Mouse (Mus musculus) liver, postnatal 0 days (tissue): Measurements from ENCODE around the gene Eif3d. TPM values are rescaled to one million over a fixed set of nuclear protein-coding genes. Genes with fewer than 3 reads are reported as not detected.

Experiments used
- ATAC-seq: fragments of 200-750 bp; cut with Nextera tagmentation; 2 replicates; pipeline ENCODE4 v1.8.0; 2017; ENCODE audit warnings: mild to moderate bottlenecking, moderate library complexity
- DNase-seq: peaks from one replicate; pipeline ENCODE4 v3.0.0-alpha.2; 2016
- H3K27ac ChIP-seq: fragments of 300-500 bp; sonication (generic); 2 replicates; pipeline ENCODE4 v1.5.1; 2014; ENCODE audit warnings: antibody characterized with exemption, moderate library complexity, mild to moderate bottlenecking, low read depth
- H3K27me3 ChIP-seq: fragments of 300-500 bp; sonication (generic); 2 replicates; pipeline ENCODE4 v1.6.1; 2014; ENCODE audit warnings: low read length, control low read depth, mixed read lengths; ENCODE audit not compliant: insufficient read depth
- H3K36me3 ChIP-seq: fragments of 300-500 bp; sonication (generic); replicated peaks from 2 replicates; pipeline ENCODE4 v1.6.1; 2014; ENCODE audit warnings: mild to moderate bottlenecking, control low read depth, low read length, moderate library complexity, mixed read lengths; ENCODE audit not compliant: insufficient read depth
- H3K4me1 ChIP-seq: fragments of 300-500 bp; sonication (generic); 2 replicates; pipeline ENCODE4 v1.6.1; 2014; ENCODE audit warnings: antibody characterized with exemption, mild to moderate bottlenecking, control low read depth; ENCODE audit not compliant: insufficient read depth
- H3K4me2 ChIP-seq: fragments of 300-500 bp; sonication (generic); 2 replicates; pipeline ENCODE4 v1.6.1; 2014; ENCODE audit warnings: low read depth, mild to moderate bottlenecking, low read length, moderate library complexity, mixed read lengths
- H3K4me3 ChIP-seq: fragments of 300-500 bp; sonication (generic); 2 replicates; pipeline ENCODE4 v1.5.1; 2014; ENCODE audit warnings: low read depth, low read length
- H3K9ac ChIP-seq: fragments of 300-500 bp; sonication (generic); replicated peaks from 2 replicates; pipeline ENCODE4 v1.6.1; 2014; ENCODE audit warnings: mild to moderate bottlenecking, moderate library complexity
- H3K9me3 ChIP-seq: fragments of 300-500 bp; sonication (generic); 2 replicates; pipeline ENCODE4 v1.6.1; 2016; ENCODE audit warnings: mild to moderate bottlenecking, control low read depth, low read length, mixed read lengths
- CTCF ChIP-seq: sonication (generic); IDR thresholded peaks from 2 replicates; pipeline ENCODE4 v1.5.1; 2016; ENCODE audit warnings: antibody characterized with exemption, low read depth
- EP300 ChIP-seq: IDR thresholded peaks from 2 replicates; pipeline ENCODE4 v1.6.1; 2016; ENCODE audit warnings: antibody characterized with exemption, low read depth, mild to moderate bottlenecking
- WGBS: fragments of 180-500 bp; shearing (Covaris S2); extraction: QIAGEN DNeasy Blood & Tissue Kit; methylation state at CpG from one replicate; pipeline ENCODE4 v1.1.7; 2014; ENCODE audit not compliant: insufficient replicate concordance; 5-methylcytosine and 5-hydroxymethylcytosine counted together
- polyA plus RNA-seq: library from polyadenylated mRNA; unstranded; fragments of >200 nt; fragmentation: Nextera tagmentation; extraction: Ambion mirVana; gene quantifications from 2 replicates; pipeline ENCODE4 v1.2.1, GENCODE M21; 2015

The Eif3d gene
- polyA plus RNA-seq, 1 experiment from 2014 or later, result 68.4 TPM

DNA sequence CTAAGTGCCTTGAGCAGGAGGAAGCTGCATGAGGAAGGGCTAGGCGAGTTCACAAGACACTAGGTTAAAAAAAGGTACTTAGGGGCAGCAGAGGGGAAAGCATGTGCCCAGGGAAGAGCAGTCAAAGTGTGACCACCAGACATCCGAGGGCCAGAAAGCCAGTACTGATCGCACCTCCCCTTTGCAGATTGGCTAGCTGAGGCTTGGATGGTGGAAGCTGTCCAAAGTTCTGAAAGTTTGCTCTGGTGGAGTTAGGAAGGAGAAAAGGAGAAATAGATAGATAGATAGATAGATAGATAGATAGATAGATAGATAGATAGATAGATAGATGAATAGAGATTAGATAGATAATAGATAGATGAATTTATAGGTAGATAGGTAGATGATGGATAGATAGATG lies 12.8 kb upstream of the Eif3d start:
- H3K4me3 ChIP-seq, result no peak overlapping the region
- no peak for ATAC-seq
- no peak for TF ChIP-seq CTCF
- no peak for TF ChIP-seq EP300
- DNase-seq, result no peak
- WGBS, result 19% methylated on average over 3 of the region's 3 CpGs
- 0 out of 2 replicates have a peak, but pooled peaks cover 3% of the 10 kb centered on the region for H3K27me3 ChIP-seq
- no peak overlapping the region for H3K9ac ChIP-seq
- H3K4me1 ChIP-seq, result no peaks in the 10 kb centered on the region
- H3K9me3 ChIP-seq, result no peaks in the 10 kb centered on the region
- no peak overlapping the region for H3K27ac ChIP-seq
- H3K4me2 ChIP-seq, result no peak overlapping the region
- H3K36me3 ChIP-seq, result no peaks in the 10 kb centered on the region

DNA sequence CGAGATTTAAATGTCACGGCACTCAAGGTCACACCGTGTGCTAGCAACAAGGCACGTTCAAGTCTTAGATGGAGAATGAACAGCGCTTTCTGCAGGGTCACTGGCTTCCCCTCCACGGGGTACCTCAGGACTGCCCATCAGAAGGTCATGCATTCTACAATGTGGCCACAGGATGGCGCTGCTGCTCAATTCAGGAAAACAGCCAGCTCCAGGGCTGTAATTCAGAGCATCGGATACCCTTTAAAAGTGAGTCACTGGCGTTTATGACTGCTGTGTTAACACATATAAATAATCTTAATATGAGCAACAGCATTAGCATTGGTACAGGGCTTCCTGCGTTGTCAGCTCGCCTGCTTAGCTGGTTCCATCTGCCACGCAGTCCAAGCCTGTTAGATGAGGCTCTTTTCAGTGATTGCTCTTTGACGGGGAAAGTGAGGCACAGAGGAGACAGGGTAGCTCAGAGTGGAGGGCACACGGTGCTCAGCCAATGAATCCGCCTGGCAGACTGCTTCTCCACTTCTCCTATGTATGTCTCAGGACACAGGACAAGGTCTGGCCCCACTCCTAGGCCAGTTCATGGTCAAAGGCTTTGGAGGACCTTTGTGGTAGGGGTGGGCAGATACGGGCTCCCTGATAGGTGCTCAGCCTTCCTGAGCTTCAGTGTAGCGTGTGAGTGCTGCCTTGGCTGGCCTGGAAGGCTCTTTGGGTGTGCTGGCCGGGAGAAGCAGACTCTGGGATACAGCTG lies 11.8 kb upstream of the Eif3d start:
- Histone ChIP-seq H3K4me3 (no peak overlapping the region), H3K9ac (no peak overlapping the region), H3K4me1 (no peaks in the 10 kb centered on the region; the same call in 1 of the 2 replicates), H3K27me3 (0 out of 2 replicates have a peak, but pooled peaks cover 3% of the 10 kb centered on the region), H3K27ac (no peak overlapping the region), H3K4me2 (no peak overlapping the region), H3K36me3 (no peaks in the 10 kb centered on the region), H3K9me3 (no peaks in the 10 kb centered on the region)
- ATAC-seq (no peak), DNase-seq (peak; percentile 79)
- WGBS, result 26% methylated on average over 18 of the region's 18 CpGs
- TF ChIP-seq CTCF, result peak; percentile 88
- TF ChIP-seq EP300, result no peak

DNA sequence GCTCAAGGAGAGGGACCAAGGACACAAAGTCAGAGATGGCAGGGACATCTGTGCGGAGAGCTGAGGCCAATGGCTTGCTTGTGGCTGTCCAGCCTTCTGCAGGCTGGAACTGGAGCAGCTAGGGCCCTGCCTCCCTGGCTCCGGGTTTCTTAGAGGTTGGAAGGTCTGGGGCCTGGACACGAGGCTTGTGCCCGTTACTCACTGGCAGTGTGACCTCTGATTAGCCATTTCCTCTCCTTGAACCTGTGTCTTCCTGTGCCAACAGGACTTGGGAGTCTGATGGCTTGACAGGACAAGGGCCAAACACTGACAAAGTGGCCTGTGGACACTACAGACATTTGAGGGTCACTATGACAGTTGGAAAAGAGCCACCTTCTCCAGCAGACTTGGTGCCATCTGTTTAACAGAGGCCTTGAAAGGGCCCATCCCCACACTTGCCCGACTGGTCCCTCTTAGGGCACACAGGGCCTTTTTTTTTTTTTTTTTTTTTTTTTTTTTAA lies 10.6 kb upstream of the Eif3d start:
- Histone ChIP-seq H3K4me3 (no peak overlapping the region), H3K36me3 (no peaks in the 10 kb centered on the region), H3K4me2 (no peak overlapping the region), H3K9me3 (no peaks in the 10 kb centered on the region), H3K4me1 (no peaks in the 10 kb centered on the region; the same call in 1 of the 2 replicates), H3K9ac (no peak overlapping the region), H3K27ac (no peak overlapping the region), H3K27me3 (0 out of 2 replicates have a peak, but pooled peaks cover 3% of the 10 kb centered on the region)
- ATAC-seq (no peak), DNase-seq (no peak)
- WGBS, result 57% methylated on average over 5 of the region's 5 CpGs
- no peak for TF ChIP-seq EP300

DNA sequence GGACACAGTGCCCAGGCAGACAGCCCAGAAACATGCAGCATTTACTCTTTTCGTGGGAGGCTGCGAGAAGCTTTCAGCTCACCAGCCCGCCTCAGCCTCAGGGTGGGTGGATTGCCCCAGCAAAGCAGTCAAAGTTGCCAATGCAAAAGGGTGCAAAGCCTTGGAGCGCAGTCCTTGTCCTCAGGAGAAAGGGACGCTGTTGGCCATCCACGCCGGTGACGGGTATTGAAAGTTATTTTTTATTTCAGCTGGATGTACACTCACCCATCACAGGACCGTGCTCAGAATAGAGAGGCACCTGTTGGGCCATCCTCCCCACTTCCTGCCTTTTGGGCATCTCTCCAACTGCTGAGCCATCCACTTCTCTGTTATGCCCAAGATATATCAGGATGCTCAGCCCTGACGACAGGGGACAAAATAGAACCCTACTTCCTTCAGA lies 8.8 kb upstream of the Eif3d start:
- DNase-seq, result no peak
- Histone ChIP-seq H3K4me2 (no peak overlapping the region), H3K36me3 (no peaks in the 10 kb centered on the region), H3K27me3 (0 out of 2 replicates have a peak, but pooled peaks cover 3% of the 10 kb centered on the region), H3K27ac (no peak overlapping the region), H3K4me3 (no peak overlapping the region), H3K9ac (no peak overlapping the region), H3K4me1 (peaks cover 6% of the 10 kb centered on the region), H3K9me3 (no peaks in the 10 kb centered on the region)
- WGBS, result 74% methylated on average over 10 of the region's 10 CpGs
- TF ChIP-seq EP300 (no peak), CTCF (no peak)
- no peak for ATAC-seq

DNA sequence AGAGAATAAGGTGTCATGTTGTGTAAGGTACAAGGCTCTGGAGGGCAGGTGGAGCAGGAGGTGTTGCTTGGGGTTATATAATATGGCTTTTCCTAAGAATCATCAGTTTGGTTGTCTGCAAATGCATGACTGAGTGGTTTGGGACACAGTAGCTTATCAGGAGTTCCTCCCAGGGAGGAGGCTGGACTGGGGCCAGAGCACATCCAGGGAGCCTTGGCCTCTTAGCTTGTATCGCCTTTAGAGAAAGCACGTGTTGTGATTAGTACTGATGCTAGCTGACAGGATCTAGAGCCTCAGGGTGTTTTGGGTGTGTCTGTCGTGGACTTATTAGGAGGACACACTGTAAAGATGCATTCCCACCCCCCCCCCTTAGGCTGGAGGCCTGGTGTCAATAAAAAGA lies 7.0 kb upstream of the Eif3d start:
- H3K36me3 ChIP-seq, result no peaks in the 10 kb centered on the region
- H3K4me1 ChIP-seq, result peaks cover 14% of the 10 kb centered on the region
- no peak overlapping the region for H3K4me3 ChIP-seq
- no peak overlapping the region for H3K9ac ChIP-seq
- WGBS, result 49% methylated on average over 3 of the region's 3 CpGs
- H3K27me3 ChIP-seq, result 0 out of 2 replicates have a peak, but pooled peaks cover 3% of the 10 kb centered on the region
- peak overlapping the region; percentile 24; the same call in 1 of the 2 replicates for H3K4me2 ChIP-seq
- H3K9me3 ChIP-seq, result no peaks in the 10 kb centered on the region
- peak; percentile 56; the same call in 1 of the 2 replicates for ATAC-seq
- H3K27ac ChIP-seq, result peak overlapping the region; percentile 25; the same call in 1 of the 2 replicates
- TF ChIP-seq EP300 (no peak), CTCF (no peak)
- DNase-seq, result peak; percentile 36

- H3K27me3 ChIP-seq, result no peaks in the 10 kb centered on the region
- no peak for TF ChIP-seq CTCF
- TF ChIP-seq EP300, result peak; percentile 84
- H3K9me3 ChIP-seq, result no peaks in the 10 kb centered on the region
- 0 out of 2 replicates have a peak overlapping the region, but pooled peaks have one; percentile 8 for H3K4me3 ChIP-seq
- H3K4me2 ChIP-seq, result peak overlapping the region; percentile 53
- 56% methylated on average over 6 of the region's 6 CpGs for WGBS
- 0 out of 2 replicates have a peak overlapping the region, but pooled peaks have one; percentile 26 for H3K9ac ChIP-seq
- DNase-seq (no peak), ATAC-seq (peak; percentile 20; the same call in 1 of the 2 replicates)
- peak overlapping the region; percentile 75 for H3K27ac ChIP-seq
- peaks cover 31% of the 10 kb centered on the region for H3K4me1 ChIP-seq
- H3K36me3 ChIP-seq, result no peaks in the 10 kb centered on the region
Observed at GRCm38 (mm10) chr15:77974165-77974841, 3.7 kb upstream of the Eif3d start.
